Mouse (Mus musculus): ENCODE data around the gene Chrnb1. TPM values are rescaled to one million over a fixed set of nuclear protein-coding genes. Genes with fewer than 3 reads are reported as not detected.

Chrnb1 gene
- 1 to 10 TPM in 1 of 2 experiments, under 1 TPM in 1; 0.52 to 1.0 TPM for total RNA-seq (2021)
- long read RNA-seq, partial matches to known transcripts, result 0 of 1 reads
- long read RNA-seq, other reads (novel, unspliced or antisense), result 0 of 1 reads

DNA sequence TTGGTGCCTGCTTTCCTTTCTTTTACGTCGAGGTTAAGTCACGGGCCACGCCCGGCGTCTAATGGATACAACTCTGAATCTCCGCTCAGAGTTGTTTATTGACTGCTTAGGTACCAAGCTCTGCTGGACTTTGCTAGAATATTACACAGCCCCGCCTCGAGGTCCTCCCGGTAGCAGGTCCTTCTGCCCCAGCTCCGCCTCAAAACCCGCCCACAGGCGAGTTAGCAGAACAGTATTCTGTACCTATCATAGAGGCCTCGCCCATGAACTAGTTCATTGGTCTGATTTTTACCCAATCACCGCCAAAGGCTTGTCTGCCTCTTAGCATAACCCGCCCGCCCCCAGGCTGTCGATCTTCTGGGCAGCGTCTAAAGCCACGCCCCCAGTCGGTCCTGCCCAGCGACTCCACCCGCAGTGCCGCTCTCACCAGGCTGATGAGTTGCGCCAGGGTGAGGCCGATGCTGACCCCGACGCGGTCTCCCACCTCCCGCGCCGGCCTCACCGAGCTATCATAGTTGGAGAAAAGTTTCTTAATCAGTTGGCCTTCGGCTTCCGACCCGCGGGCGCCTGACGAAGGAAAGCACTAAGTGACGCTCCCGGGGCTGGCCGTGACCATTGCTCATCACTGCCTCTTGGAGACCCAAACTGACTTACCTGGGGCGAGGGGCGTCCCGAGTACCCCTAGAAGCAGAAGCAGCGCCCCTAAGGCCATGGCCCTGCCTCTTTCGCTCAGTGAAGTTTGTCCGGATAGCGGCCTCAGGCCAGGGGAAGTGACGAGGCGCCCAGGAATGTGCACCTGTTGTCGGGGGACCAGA is at the start of gene Chrnb1:
Gene Chrnb1 (minus strand): TSS at position 776 of the 815 bp plus-strand sequence.
- DNase-seq (ENCODE audit: low spot score in 2 of 2), result peak; percentile 83 to 94

DNA sequence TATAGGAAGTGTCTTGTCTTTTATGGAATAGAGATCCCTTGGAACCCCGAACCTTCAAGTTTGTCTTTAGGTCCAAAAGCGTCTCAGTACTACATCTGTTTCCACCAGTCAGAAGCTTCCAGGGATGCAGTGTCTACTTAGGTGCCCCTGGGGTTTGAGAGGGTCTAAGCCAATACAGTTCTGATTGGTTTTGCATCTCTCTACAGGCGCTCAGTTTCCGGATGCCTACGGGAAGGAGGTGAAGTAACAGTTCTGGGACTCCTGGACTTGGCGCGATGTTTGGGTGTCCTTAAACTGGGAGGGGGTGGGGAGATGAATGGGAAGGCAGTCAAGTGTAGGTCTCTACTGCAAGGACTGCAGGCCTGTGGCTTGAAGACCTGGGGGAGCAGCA is 43.0 kb upstream of the Chrnb1 start:
- DNase-seq (ENCODE audit: low spot score in 2 of 2), result no peak

DNA sequence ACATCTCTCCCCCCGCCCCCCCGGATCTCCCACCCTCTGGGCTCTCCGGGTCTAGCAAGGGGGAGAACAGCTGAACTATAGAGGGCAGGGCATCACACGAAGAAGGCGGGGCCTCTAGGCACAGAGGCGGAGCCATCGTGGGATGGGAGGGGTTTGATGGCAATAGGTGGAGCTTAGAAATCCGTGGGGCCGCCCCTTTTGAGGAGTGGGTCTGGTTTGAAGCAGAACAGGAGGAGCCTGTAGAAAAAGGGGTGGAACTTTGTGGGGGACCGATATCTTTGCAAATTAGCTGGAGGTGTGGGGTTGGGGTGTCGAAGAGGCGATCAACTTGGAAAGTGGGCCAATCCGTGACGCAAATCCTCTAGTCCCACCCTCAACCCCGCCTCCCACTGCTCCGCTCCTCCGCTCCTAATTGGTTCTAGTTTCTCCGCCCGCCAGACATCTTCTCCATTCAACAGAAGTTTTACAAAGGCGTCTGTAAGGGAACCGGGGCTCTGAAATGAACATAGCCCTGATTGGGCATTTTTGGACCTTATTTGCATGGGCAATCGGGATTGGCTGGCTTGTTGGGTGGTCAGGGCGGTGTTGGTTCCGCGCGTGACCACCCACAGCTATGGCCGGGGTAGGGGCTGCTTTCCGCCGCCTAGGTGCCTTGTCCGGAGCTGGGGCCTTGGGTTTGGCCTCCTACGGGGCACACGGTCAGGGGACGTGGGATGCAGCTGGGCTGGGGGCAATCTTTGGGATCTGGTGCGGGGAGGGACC is 42.4 kb upstream of the Chrnb1 start, which contains the start of gene Tmem256:
Gene Tmem256 (plus strand): TSS at position 563 of the 762 bp plus-strand sequence.
- peak; percentile 98 for DNase-seq (ENCODE audit: low spot score in 2 of 2)

DNA sequence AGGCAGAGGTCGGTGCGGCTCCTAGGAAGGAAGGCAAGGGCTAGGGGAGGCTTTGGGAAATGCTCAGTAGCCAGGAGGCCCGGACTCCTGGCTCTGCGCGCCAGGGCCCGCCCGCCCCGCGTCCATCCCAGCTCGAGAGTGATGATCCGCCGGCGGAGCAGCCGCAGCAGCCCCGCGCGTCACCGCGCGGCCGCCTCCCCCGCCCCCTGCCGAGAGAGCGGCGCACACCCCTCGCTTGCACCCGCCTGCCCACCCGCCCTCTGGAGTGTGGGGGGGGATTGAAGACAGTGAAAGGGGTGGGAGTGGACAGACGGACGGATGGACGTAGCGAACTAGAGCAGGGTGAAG is 41.8 kb upstream of the Chrnb1 start, which contains the start of gene Nlgn2:
Gene Nlgn2 (minus strand): TSS at position 181 of the 348 bp plus-strand sequence.
- no peak for DNase-seq (ENCODE audit: low spot score in 2 of 2)

DNA sequence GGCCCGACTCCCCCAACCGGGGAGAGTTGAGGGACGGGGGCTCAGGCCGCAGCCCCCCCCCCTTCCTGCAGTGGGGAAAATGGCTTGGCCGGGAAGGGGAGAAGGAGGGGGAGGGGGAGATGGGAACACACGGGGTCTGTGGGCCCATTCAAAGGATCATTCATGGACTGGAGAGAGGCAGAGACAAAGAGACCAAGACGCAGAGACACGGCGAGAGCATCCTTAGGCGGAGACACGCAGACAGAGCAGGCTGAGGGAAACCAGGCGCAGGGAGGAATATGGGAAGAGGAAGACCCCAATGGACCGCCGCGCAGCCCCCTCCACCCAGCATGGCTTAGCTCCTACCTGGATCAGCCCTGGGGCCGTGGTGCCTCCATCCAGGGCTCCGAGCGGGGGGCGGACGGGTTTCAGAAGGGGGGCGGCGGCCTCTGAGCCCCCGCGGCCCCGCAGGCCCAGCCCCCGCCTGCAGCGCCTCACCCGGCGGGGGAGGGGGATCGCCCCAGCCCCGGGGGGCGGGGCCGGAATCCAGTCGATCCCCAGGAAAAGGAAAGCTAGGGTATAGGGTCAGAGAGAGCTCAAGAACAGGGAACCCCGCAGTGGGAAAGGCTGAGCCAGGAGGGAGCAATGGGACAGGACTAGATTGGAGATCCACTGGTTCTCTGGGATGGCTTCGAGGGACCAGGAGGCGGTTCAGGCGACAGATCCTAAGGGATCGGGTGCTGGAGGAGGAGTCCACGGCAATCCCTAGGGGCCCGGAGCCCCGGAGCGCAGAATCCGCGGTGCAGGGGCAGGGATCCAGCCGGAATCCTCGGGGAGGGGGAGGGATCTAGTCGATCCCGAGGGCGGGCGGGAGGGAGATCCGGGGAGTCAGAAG is 41.2 kb upstream of the Chrnb1 start:
- peak; percentile 30 to 41 for DNase-seq (ENCODE audit: low spot score in 2 of 2)

DNA sequence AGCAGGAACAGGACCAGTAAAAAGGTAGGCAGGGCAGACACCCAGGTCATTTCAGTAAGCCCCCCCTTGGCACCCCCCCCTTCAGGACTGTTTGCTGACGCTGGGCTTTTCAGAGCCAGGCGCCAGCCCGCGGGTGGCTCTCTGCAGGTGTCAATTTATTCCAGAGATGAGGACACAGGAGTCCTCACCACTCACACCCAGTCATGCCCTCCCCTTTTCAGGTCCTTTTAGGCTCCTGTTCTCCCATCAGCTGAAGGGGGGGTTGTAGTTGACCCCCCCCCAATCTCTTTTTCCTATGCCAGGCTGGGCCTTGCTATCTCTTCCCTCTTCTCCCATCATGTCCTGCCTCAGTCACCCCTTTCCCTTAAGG is 40.2 kb upstream of the Chrnb1 start:
- no peak for DNase-seq (ENCODE audit: low spot score in 2 of 2)

DNA sequence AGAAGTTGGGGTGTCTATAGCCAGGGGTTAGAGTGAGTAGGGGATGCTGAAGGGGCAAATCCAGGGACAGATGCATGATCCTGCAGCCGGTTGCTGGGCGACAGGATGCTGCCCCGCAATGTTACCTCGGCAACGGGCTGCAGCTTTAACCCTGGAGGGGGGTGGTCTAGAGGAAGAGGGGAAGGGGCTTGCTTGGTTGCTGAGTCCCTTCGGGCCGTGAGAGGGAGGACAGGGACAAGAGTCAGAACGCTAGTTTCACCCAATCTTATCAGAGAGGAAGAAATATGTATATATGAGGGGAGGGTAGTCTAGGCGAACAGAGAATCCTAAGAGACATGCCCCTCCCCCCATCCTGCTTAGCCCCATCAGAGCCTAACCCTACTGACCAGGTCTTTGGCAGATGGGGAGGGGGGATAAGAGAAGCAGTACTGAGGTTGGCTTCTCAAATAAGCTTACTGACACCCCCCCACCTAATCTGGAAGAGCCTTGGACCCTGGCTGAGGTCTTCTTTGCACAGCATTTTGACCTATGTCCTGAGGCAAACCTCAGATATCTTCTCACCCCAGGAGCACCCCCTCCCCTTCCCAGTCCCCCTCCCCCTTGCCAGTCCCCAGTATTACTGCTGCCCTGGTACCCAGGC is 39.7 kb upstream of the Chrnb1 start:
- no peak for DNase-seq (ENCODE audit: low spot score in 2 of 2)

DNA sequence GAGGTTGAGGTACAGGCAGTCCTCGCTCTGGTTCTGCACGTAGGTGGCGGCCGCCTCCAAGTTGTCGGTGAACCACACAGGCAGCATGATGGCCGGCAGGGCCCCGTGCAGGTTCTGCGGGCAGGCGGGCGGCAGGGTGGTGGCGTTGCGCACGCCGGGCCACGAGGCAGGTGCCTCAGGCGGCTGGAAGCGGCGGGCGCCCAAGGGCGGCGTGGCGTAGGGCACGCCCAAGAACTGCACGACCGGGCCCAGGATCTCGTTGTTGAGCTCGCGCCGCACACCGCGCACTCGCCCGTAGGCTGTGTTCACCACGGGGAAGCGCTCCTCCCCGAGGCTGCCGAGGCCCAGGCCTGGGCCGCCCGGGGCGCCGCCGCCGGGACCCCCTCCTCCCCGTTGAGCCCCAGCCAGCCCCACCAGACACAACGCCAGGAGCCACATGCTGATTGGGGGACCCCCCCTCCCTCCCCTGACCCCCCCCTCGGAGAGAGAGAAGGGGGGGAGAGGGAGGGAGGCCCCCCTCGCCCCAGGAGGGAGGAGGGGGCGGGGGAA is 38.3 kb upstream of the Chrnb1 start:
- DNase-seq (ENCODE audit: low spot score in 2 of 2), result no peak

DNA sequence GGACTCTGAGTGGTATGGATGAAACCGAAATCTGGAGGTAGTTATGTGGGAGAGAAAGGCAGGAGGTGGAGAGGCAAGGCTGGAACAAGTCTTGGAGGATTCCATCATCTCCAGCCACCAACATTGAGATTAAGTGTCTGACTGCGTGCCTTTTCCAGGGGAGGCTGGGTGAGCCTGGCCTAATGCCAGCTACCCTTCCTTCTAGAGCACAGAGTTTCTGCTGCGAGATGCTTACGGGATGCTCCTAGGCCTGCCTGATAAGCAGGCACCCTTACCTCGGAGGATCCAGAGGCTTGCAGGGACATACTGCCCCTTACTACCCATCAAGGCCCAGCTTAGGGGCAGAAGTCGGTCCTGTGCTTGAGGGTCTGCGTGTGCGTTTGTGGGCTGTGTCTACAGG is 37.8 kb upstream of the Chrnb1 start:
- DNase-seq (ENCODE audit: low spot score in 2 of 2), result no peak

DNA sequence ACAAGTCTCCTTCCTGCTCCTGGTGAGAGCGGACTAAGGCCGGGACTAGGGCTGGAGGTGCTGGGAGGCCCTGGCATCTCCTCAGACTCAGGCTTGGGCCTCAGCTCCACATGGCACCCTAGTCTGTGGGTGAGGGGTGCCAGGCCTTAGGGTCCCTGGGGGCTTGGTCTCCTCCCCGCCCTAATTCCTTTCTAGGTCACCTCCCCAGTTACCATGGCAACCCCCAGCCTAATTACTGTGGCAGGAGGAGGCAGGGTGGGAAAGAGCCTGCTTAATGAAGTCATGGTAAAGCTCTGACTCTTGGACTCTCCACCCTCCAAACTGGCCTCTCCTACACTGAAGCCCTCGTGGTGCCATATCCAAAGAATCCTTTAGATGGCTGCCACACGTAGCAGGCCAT is 33.1 kb upstream of the Chrnb1 start:
- no peak for DNase-seq (ENCODE audit: low spot score in 2 of 2)

DNA sequence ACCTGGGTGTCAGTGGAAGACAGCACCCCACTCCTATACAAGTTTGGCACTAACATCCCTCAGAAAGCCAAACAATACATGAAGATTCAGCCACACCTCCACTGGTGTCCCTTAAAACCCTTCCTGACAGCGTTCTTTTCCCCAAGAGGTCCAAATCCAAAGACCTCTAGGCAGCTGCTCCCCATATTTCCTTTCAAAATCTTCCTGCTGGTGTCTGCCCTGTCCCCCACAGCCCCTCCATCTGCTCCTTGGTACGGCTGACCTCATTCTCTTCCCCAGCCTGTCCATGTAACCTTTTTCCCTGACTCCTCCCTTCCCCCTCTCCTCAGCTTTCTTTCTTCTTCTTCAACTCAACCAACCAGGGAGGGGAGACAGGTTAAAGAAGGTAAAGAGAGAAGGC is 27.7 kb upstream of the Chrnb1 start:
- no peak for DNase-seq (ENCODE audit: low spot score in 2 of 2)

DNA sequence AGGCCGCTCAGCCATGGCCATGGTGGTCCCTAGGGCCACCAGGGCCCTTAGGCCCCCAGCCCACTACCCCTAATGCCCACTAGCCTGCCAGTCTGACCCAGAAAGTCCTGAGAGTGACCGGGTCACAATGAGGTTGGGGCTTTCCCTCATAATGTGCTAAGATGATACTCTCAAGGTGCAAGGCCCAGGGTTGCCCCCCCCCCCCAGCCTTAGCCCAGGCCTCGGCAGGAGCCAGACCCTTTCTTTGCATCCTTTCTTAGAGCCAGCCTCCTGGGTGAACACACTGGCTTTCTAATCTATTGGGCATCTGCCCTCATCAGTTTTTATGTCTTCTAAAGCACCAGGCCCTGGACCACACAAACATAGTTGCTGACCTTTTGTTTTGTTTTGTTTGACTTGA is 26.3 kb upstream of the Chrnb1 start, which contains the start of gene Spem1:
Gene Spem1 (minus strand): TSS at position 101 of the 400 bp plus-strand sequence.
- DNase-seq (ENCODE audit: low spot score in 2 of 2), result no peak

DNA sequence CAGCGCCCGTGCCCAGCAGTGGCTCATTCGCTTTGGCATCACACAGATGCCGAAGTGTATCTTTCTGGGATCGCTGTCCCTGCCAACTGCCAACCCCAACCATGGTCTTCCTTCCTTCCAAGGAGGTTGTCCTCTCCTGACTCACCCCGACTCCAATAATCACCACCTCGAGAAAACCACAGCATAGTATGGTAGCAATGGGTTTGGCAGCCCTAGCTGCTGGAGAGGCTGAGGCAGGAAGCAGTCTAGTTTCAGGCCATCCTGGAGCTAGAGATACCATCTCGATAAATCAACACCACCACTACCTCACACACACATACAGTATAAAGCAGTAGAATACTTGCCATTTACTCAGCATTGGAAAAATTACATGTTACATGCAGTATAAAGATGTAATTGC is 23.1 kb upstream of the Chrnb1 start:
- no peak for DNase-seq (ENCODE audit: low spot score in 2 of 2)

DNA sequence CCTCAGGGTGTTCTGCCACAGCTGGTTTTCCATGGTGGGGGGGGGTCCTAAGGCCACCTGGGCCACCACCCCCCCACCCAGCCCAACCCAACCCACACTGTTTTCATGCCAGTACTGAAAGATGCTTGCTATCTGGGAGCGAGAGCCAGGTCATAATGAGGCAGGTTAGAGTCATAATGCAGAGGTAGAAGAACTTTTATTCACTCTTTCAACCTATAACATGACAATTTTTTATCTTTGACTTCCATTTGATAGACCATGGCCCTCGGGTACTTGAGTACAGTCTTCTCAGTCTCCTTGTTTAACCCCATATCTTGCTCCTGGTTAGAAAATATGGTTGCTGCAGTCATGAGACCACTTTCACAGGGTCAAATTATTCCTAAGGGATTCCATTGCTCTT is 22.6 kb upstream of the Chrnb1 start, which contains the start of gene Spem2:
Gene Spem2 (minus strand): TSS at position 101 of the 400 bp plus-strand sequence.
- no peak for DNase-seq (ENCODE audit: low spot score in 2 of 2)

DNA sequence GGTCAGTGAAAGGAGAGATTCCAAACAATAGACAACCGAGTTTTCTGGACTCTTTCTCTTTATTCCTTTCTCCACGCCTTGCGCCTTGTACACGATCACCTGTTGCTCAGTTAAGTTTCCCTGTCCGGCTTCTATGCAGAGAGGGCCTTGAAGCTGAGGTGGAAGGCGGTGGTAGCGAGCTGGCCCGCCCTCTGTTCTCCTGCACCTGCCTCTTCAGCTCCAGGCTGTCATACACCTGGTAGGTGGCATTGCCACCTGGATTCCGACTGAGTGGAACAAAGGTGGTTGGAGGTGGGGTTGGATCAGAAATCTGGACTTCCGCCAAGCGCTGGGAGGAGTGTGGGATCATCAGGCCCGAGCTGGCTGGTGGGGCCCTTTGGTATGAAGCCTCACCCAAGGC is 20.8 kb upstream of the Chrnb1 start:
- no peak for DNase-seq (ENCODE audit: low spot score in 2 of 2)

DNA sequence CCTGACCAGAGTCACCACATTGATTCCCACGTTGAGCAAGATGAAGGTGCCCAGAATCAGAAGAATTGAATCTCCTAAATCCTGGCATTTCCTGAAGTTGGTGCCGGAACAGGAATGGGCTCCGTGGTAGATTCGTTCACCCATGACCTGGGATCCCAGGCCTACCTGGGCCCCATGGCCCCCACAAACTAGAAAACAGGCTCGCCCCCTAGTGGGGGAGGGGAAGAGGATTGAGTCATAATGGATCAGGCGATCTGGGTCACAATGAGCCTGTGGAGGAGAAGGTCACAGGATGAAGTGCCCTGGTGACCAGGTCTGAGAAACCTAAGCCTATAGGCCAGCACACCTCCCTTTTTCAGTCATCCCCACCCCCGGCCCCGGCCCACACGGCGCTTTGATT is 19.4 kb upstream of the Chrnb1 start, which contains the start of gene Gm39566:
Gene Gm39566 (minus strand): TSS at position 144 of the 400 bp plus-strand sequence.
- no peak for DNase-seq (ENCODE audit: low spot score in 2 of 2)

DNA sequence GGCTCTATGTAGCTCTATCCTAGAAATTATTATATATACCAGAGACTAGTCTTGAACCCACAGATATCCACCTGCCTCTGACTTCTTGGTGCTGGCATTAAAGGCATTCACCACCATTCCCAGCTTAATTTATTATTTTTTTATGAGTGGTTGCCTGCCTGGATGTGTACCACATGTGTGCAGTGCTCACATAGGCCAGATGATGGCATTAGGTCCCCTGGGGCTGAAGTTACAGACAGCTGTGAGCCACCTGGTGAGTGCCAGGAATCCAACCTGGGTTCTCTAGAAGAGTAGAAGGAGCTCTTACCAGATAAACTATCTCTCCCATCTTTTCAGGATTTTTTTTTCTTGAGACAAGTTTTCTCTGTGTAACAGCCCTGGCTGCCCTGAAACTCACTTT is 14.5 kb upstream of the Chrnb1 start:
- DNase-seq (ENCODE audit: low spot score in 2 of 2), result no peak

DNA sequence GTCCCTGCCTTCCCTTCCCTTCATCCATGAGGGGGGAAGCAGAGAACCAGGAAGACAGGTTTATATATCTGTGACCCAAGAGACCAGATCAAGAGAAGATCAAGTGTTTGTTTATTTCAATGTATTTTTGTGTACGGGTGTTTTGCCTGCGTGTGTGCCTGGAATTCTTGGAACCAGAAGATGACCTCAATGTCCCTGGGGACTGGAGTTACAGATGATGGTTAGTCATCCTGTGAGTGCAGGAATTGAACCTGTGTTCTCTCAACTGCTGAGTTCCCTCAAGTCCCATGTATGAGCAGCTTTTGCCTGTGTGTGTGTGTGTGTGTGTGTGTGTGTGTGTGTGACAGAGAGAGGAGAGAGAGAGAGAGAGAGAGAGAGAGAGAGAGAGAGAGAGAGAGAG is 11.9 kb upstream of the Chrnb1 start:
- DNase-seq (ENCODE audit: low spot score in 2 of 2), result no peak

DNA sequence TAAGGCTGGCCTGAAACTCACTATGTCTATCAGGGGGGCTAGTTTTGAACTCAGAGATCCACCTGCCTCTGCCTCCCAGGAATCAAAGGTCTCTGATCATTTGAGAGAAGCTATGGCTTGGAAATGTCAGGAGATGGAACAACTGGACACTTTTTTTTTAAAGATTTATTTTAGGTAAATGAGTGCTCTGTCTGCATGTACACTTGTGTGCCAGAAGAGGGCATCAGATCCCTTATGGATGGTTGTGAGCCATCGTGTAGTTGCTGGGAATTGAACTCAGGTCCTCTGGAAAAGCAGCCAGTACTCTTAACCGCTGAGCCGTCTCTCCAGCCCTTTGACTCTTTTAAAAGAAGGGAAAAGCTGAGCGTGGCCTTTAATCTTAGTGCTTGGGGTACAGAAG is 10.6 kb upstream of the Chrnb1 start:
- no peak for DNase-seq (ENCODE audit: low spot score in 2 of 2)

All from layer of hippocampus, adult 18-20 months (tissue).